Mouse (Mus musculus) embryonic fibroblast, embryonic 13.5 days (primary cell): Measurements from ENCODE around the gene Olfr732.

ENCODE experiments used
- CTCF ChIP-seq: IDR thresholded peaks from 2 replicates; pipeline ENCODE4 v1.5.1; 2011; ENCODE audit warnings: mild to moderate bottlenecking, control low read depth, low read length, moderate library complexity, borderline replicate concordance; ENCODE audit not compliant: insufficient read depth
- POLR2A ChIP-seq: IDR thresholded peaks from 2 replicates; pipeline ENCODE4 v1.6.1; 2011; ENCODE audit warnings: low read depth, mild to moderate bottlenecking, control low read depth, low read length, moderate library complexity

DNA sequence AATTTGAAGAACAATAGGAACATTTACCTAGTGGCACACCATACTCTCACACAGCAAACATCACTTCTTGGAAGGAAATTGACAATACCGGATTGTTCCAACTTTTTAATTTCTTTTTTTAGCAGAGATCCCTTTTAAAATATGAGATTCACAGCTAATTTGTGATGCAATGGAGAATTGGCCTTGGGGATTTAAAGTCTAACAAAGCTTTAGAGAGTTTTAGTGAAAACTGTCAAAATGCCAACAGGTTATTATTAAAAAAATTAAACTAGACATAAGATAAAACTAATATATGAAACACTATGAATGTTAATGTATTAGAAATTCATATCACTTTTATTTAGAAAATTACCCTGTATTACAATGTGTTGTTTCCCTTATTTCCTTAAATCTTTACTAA is at the start of gene Olfr732:
- TF ChIP-seq CTCF, result no peak
- no peak for TF ChIP-seq POLR2A
